Mouse (Mus musculus): ENCODE measurements around the gene Fam216b. TPM values are rescaled to one million over a fixed set of nuclear protein-coding genes. Genes with fewer than 3 reads are reported as not detected.

Fam216b gene
- polyA plus RNA-seq, 1 experiment: not detected

DNA sequence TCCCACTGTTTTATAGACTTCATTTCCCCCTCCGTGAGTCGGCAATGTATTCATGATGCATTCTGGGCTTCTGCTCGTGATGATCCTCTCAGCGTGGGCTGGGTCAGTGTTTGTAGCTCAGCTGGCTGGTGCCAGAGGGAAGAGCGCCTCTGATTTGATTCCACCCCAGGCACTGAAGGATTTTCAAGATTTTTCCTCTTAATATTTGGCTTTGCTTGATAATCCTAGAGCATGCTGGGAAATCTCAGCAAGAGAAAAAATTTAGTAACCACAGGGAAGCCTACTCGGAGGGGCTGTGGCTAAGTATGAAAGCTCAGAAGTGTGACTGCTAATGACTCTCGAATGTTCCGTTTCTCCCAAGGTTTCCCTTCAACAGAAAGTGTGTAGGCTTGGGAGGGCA, 49.9 kb downstream of the Fam216b start:
- Histone ChIP-seq H3K4me1 (ENCODE audit: control insufficient read depth, insufficient read depth, low read length) (no peaks in the 10 kb centered on the region), H3K4me3 (replicated peaks; ENCODE audit: control insufficient read depth, low read depth, low read length) (no peak overlapping the region), H3K27ac (ENCODE audit: control insufficient read depth, insufficient read depth, low read depth, low read length, poor library complexity) (no peak overlapping the region)
- 66% methylated on average over 8 of the region's 8 CpGs for WGBS
- TF ChIP-seq POLR2A (IDR thresholded peaks at IDR 0.05; ENCODE audit: borderline replicate concordance, control insufficient read depth, low read depth, low read length) (no peak), CTCF (IDR thresholded peaks at IDR 0.05; ENCODE audit: control insufficient read depth, insufficient read depth, low read length) (no peak)

Other genes starting within 250 kb of the Fam216b start
- gene Dnajc15, start 213.9 kb downstream of the Fam216b start, polyA plus RNA-seq (2011; ENCODE audit: insufficient read depth, insufficient read length, low replicate concordance, missing spikeins): 24.3 and 47.3 TPM in 2 replicates
- 13.2 and 18.0 TPM in 2 replicates for gene Epsti1, start 184.8 kb downstream of the Fam216b start, polyA plus RNA-seq (2011; ENCODE audit: insufficient read depth, insufficient read length, low replicate concordance, missing spikeins)
- gene Tnfsf11, start 219.0 kb upstream of the Fam216b start, polyA plus RNA-seq (2011; ENCODE audit: insufficient read depth, insufficient read length, low replicate concordance, missing spikeins): not detected in 2 replicates